Mouse (Mus musculus): ENCODE data around the gene Gramd4. TPM values are rescaled to one million over a fixed set of nuclear protein-coding genes. Genes with fewer than 3 reads are reported as not detected.
"Not testable (repeated sequence)": the region's sequence is repeated elsewhere in the genome, so short reads cannot be mapped to it uniquely, and the experiment has no call there.

Gene Gramd4
- polyA plus RNA-seq, 1 experiment from 2014 or later, result 33.4 TPM

- H3K4me1 ChIP-seq; H3K4me2 ChIP-seq; H3K27me3 ChIP-seq; ATAC-seq (ENCODE audit: low FRiP score); H3K4me3 ChIP-seq (replicated peaks); H3K9me3 ChIP-seq; H3K9ac ChIP-seq; H3K27ac ChIP-seq: not testable (repeated sequence)
- peaks cover 25% of the 10 kb centered on the region for H3K36me3 ChIP-seq (replicated peaks)
- WGBS, result 94% methylated on average over 5 of the region's 5 CpGs
Measured at GRCm38 (mm10) chr15:86096604-86097020, 39.1 kb downstream of the Gramd4 start.

GRCm38 (mm10) chr15:86097871-86098270 is 40.4 kb downstream of the Gramd4 start:
- ATAC-seq (ENCODE audit: low FRiP score), result no peak
- peaks cover 28% of the 10 kb centered on the region for H3K36me3 ChIP-seq (replicated peaks)
- H3K4me2 ChIP-seq, result no peak overlapping the region
- 29% methylated on average over 2 of the region's 2 CpGs for WGBS
- H3K27me3 ChIP-seq, result no peaks in the 10 kb centered on the region
- no peak overlapping the region for H3K9ac ChIP-seq
- peaks cover 3% of the 10 kb centered on the region; the same call in 1 of the 2 replicates for H3K4me1 ChIP-seq
- no peak overlapping the region for H3K4me3 ChIP-seq (replicated peaks)
- no peak overlapping the region for H3K27ac ChIP-seq
- H3K9me3 ChIP-seq, result no peaks in the 10 kb centered on the region

GRCm38 (mm10) chr15:86101585-86101984 is 44.1 kb downstream of the Gramd4 start:
- Histone ChIP-seq H3K27ac (no peak overlapping the region), H3K4me1 (peaks cover 8% of the 10 kb centered on the region), H3K4me2 (no peak overlapping the region), H3K4me3 (replicated peaks) (no peak overlapping the region), H3K9me3 (no peaks in the 10 kb centered on the region), H3K9ac (peak overlapping the region; percentile 25), H3K36me3 (replicated peaks) (peaks cover 28% of the 10 kb centered on the region), H3K27me3 (no peaks in the 10 kb centered on the region)
- ATAC-seq (ENCODE audit: low FRiP score), result no peak
- WGBS, result 87% methylated on average over 9 of the region's 9 CpGs

GRCm38 (mm10) chr15:86102308-86102707 is 44.8 kb downstream of the Gramd4 start:
- no peaks in the 10 kb centered on the region for H3K27me3 ChIP-seq
- peaks cover 8% of the 10 kb centered on the region for H3K4me1 ChIP-seq
- peaks cover 28% of the 10 kb centered on the region for H3K36me3 ChIP-seq (replicated peaks)
- WGBS, result 96% methylated on average over 15 of the region's 15 CpGs
- no peak overlapping the region for H3K4me2 ChIP-seq
- no peak overlapping the region for H3K27ac ChIP-seq
- no peak overlapping the region for H3K9ac ChIP-seq
- H3K4me3 ChIP-seq (replicated peaks), result no peak overlapping the region
- H3K9me3 ChIP-seq, result no peaks in the 10 kb centered on the region
- no peak for ATAC-seq (ENCODE audit: low FRiP score)

GRCm38 (mm10) chr15:86104401-86105344 is 47.2 kb downstream of the Gramd4 start:
- peaks cover 11% of the 10 kb centered on the region; the same call in 1 of the 2 replicates for H3K4me1 ChIP-seq
- WGBS, result 94% methylated on average over 19 of the region's 19 CpGs
- no peak overlapping the region for H3K4me2 ChIP-seq
- no peaks in the 10 kb centered on the region for H3K27me3 ChIP-seq
- peaks cover 28% of the 10 kb centered on the region for H3K36me3 ChIP-seq (replicated peaks)
- H3K4me3 ChIP-seq (replicated peaks), result no peak overlapping the region
- no peaks in the 10 kb centered on the region for H3K9me3 ChIP-seq
- H3K27ac ChIP-seq, result no peak overlapping the region
- H3K9ac ChIP-seq, result no peak overlapping the region
- ATAC-seq (ENCODE audit: low FRiP score), result no peak

GRCm38 (mm10) chr15:86105345-86105697 is 47.8 kb downstream of the Gramd4 start:
- no peak overlapping the region for H3K9ac ChIP-seq
- no peaks in the 10 kb centered on the region for H3K27me3 ChIP-seq
- H3K27ac ChIP-seq, result no peak overlapping the region
- H3K4me1 ChIP-seq, result peaks cover 12% of the 10 kb centered on the region; the same call in 1 of the 2 replicates
- no peak for ATAC-seq (ENCODE audit: low FRiP score)
- no peaks in the 10 kb centered on the region for H3K9me3 ChIP-seq
- 89% methylated on average over 7 of the region's 7 CpGs for WGBS
- no peak overlapping the region for H3K4me3 ChIP-seq (replicated peaks)
- H3K36me3 ChIP-seq (replicated peaks), result peaks cover 28% of the 10 kb centered on the region
- no peak overlapping the region for H3K4me2 ChIP-seq

GRCm38 (mm10) chr15:86105751-86106150 is 48.3 kb downstream of the Gramd4 start:
- peaks cover 17% of the 10 kb centered on the region for H3K4me1 ChIP-seq
- no peaks in the 10 kb centered on the region for H3K9me3 ChIP-seq
- no peak overlapping the region for H3K9ac ChIP-seq
- no peak for ATAC-seq (ENCODE audit: low FRiP score)
- WGBS, result 64% methylated on average over 6 of the region's 6 CpGs
- H3K27ac ChIP-seq, result no peak overlapping the region
- no peak overlapping the region for H3K4me2 ChIP-seq
- peaks cover 26% of the 10 kb centered on the region for H3K36me3 ChIP-seq (replicated peaks)
- H3K27me3 ChIP-seq, result no peaks in the 10 kb centered on the region
- H3K4me3 ChIP-seq (replicated peaks), result no peak overlapping the region

- peaks cover 8% of the 10 kb centered on the region; the same call in 1 of the 2 replicates for H3K36me3 ChIP-seq (replicated peaks)
- 85% methylated on average over 11 of the region's 11 CpGs for WGBS
- peaks cover 31% of the 10 kb centered on the region for H3K4me1 ChIP-seq
- H3K4me2 ChIP-seq, result no peak overlapping the region
- no peaks in the 10 kb centered on the region for H3K27me3 ChIP-seq
- no peak overlapping the region for H3K9ac ChIP-seq
- H3K4me3 ChIP-seq (replicated peaks), result no peak overlapping the region
- no peak overlapping the region for H3K27ac ChIP-seq
- no peaks in the 10 kb centered on the region for H3K9me3 ChIP-seq
- ATAC-seq (ENCODE audit: low FRiP score), result no peak
Measured at GRCm38 (mm10) chr15:86107831-86108471, 50.5 kb downstream of the Gramd4 start.

GRCm38 (mm10) chr15:86109245-86109644 is 51.8 kb downstream of the Gramd4 start:
- 90% methylated on average over 7 of the region's 7 CpGs for WGBS
- peaks cover 39% of the 10 kb centered on the region for H3K4me1 ChIP-seq

GRCm38 (mm10) chr15:86109650-86110211 is 52.2 kb downstream of the Gramd4 start:
- no peak overlapping the region for H3K9ac ChIP-seq
- H3K4me3 ChIP-seq (replicated peaks), result no peak overlapping the region
- H3K4me1 ChIP-seq, result peaks cover 39% of the 10 kb centered on the region
- H3K36me3 ChIP-seq (replicated peaks), result no peaks in the 10 kb centered on the region
- H3K9me3 ChIP-seq, result no peaks in the 10 kb centered on the region
- ATAC-seq (ENCODE audit: low FRiP score), result no peak
- 92% methylated on average over 8 of the region's 8 CpGs for WGBS
- no peaks in the 10 kb centered on the region for H3K27me3 ChIP-seq
- H3K27ac ChIP-seq, result no peak overlapping the region
- no peak overlapping the region for H3K4me2 ChIP-seq

More at GRCm38 (mm10) chr15:86109245-86109644, 51.8 kb downstream of the Gramd4 start:
- H3K9ac ChIP-seq, result no peak overlapping the region
- H3K4me3 ChIP-seq (replicated peaks), result no peak overlapping the region
- no peaks in the 10 kb centered on the region for H3K27me3 ChIP-seq
- no peak overlapping the region for H3K27ac ChIP-seq
- peaks cover 5% of the 10 kb centered on the region; the same call in 1 of the 2 replicates for H3K36me3 ChIP-seq (replicated peaks)
- H3K9me3 ChIP-seq, result no peaks in the 10 kb centered on the region
- no peak overlapping the region for H3K4me2 ChIP-seq
- ATAC-seq (ENCODE audit: low FRiP score), result no peak

- Histone ChIP-seq H3K4me1 (peaks cover 39% of the 10 kb centered on the region), H3K4me3 (replicated peaks) (no peak overlapping the region), H3K9me3 (no peaks in the 10 kb centered on the region), H3K9ac (no peak overlapping the region), H3K36me3 (replicated peaks) (no peaks in the 10 kb centered on the region), H3K4me2 (no peak overlapping the region), H3K27ac (0 out of 2 replicates have a peak overlapping the region, but pooled peaks have one; percentile 3), H3K27me3 (no peaks in the 10 kb centered on the region)
- ATAC-seq (ENCODE audit: low FRiP score), result no peak
- 72% methylated on average over 10 of the region's 10 CpGs for WGBS
Measured at GRCm38 (mm10) chr15:86110361-86111103, 53.0 kb downstream of the Gramd4 start.
